Mouse (Mus musculus): Measurements from ENCODE around the gene Iffo1. TPM values are rescaled to one million over a fixed set of nuclear protein-coding genes. Genes with fewer than 3 reads are reported as not detected.

The Iffo1 gene
- polyA plus RNA-seq, 1 experiment from 2014 or later: 19.3 TPM

- 83% methylated on average over 4 of the region's 4 CpGs for WGBS
Observed at GRCm38 (mm10) chr6:125104223-125104622, 40.8 kb upstream of the Iffo1 start.

GRCm38 (mm10) chr6:125107705-125108104 is 37.3 kb upstream of the Iffo1 start:
- ATAC-seq: no peak
- Histone ChIP-seq H3K9ac (replicated peaks; ENCODE audit: low read depth, low read length) (no peak overlapping the region), H3K27ac (ENCODE audit: low read length) (no peak overlapping the region), H3K4me3 (replicated peaks; ENCODE audit: low read length) (no peak overlapping the region), H3K4me1 (replicated peaks; ENCODE audit: control insufficient read depth, insufficient read depth, low read length) (no peaks in the 10 kb centered on the region), H3K36me3 (ENCODE audit: control insufficient read depth, insufficient read depth) (peaks cover 85% of the 10 kb centered on the region), H3K27me3 (replicated peaks; ENCODE audit: control insufficient read depth, insufficient read depth, low read length) (no peaks in the 10 kb centered on the region), H3K4me2 (ENCODE audit: low read length) (no peak overlapping the region), H3K9me3 (ENCODE audit: control insufficient read depth, low read length) (no peaks in the 10 kb centered on the region)
- 93% methylated on average over 2 of the region's 2 CpGs for whole genome bisulfite sequencing

More at GRCm38 (mm10) chr6:125104223-125104622, 40.8 kb upstream of the Iffo1 start:
- H3K4me1 ChIP-seq (replicated peaks; ENCODE audit: control insufficient read depth, insufficient read depth, low read length): peaks cover 12% of the 10 kb centered on the region
- H3K9ac ChIP-seq (replicated peaks; ENCODE audit: low read depth, low read length): no peak overlapping the region
- H3K4me3 ChIP-seq (replicated peaks; ENCODE audit: low read length): no peak overlapping the region
- ATAC-seq: no peak
- no peaks in the 10 kb centered on the region for H3K9me3 ChIP-seq (ENCODE audit: control insufficient read depth, low read length)
- H3K4me2 ChIP-seq (ENCODE audit: low read length): no peak overlapping the region
- no peak overlapping the region for H3K27ac ChIP-seq (ENCODE audit: low read length)
- H3K36me3 ChIP-seq (ENCODE audit: control insufficient read depth, insufficient read depth): peaks cover 80% of the 10 kb centered on the region
- H3K27me3 ChIP-seq (replicated peaks; ENCODE audit: control insufficient read depth, insufficient read depth, low read length): no peaks in the 10 kb centered on the region

GRCm38 (mm10) chr6:125109371-125109770 is 35.7 kb upstream of the Iffo1 start:
- H3K36me3 ChIP-seq (ENCODE audit: control insufficient read depth, insufficient read depth): peaks cover 89% of the 10 kb centered on the region
- no peak overlapping the region for H3K9ac ChIP-seq (replicated peaks; ENCODE audit: low read depth, low read length)
- 92% methylated on average over 14 of the region's 14 CpGs for WGBS
- H3K4me1 ChIP-seq (replicated peaks; ENCODE audit: control insufficient read depth, insufficient read depth, low read length): no peaks in the 10 kb centered on the region
- ATAC-seq: no peak
- no peaks in the 10 kb centered on the region for H3K27me3 ChIP-seq (replicated peaks; ENCODE audit: control insufficient read depth, insufficient read depth, low read length)
- no peak overlapping the region for H3K27ac ChIP-seq (ENCODE audit: low read length)
- H3K9me3 ChIP-seq (ENCODE audit: control insufficient read depth, low read length): no peaks in the 10 kb centered on the region
- no peak overlapping the region for H3K4me2 ChIP-seq (ENCODE audit: low read length)
- H3K4me3 ChIP-seq (replicated peaks; ENCODE audit: low read length): no peak overlapping the region

GRCm38 (mm10) chr6:125110927-125111326 is 34.1 kb upstream of the Iffo1 start:
- no peak for ATAC-seq
- peaks cover 84% of the 10 kb centered on the region for H3K36me3 ChIP-seq (ENCODE audit: control insufficient read depth, insufficient read depth)
- H3K4me3 ChIP-seq (replicated peaks; ENCODE audit: low read length): no peak overlapping the region
- H3K27me3 ChIP-seq (replicated peaks; ENCODE audit: control insufficient read depth, insufficient read depth, low read length): no peaks in the 10 kb centered on the region
- WGBS: 87% methylated on average over 7 of the region's 7 CpGs
- H3K27ac ChIP-seq (ENCODE audit: low read length): no peak overlapping the region
- no peak overlapping the region for H3K4me2 ChIP-seq (ENCODE audit: low read length)
- no peaks in the 10 kb centered on the region for H3K9me3 ChIP-seq (ENCODE audit: control insufficient read depth, low read length)
- H3K9ac ChIP-seq (replicated peaks; ENCODE audit: low read depth, low read length): no peak overlapping the region
- no peaks in the 10 kb centered on the region for H3K4me1 ChIP-seq (replicated peaks; ENCODE audit: control insufficient read depth, insufficient read depth, low read length)

GRCm38 (mm10) chr6:125112553-125112952 is 32.5 kb upstream of the Iffo1 start:
- Histone ChIP-seq H3K27me3 (replicated peaks; ENCODE audit: control insufficient read depth, insufficient read depth, low read length) (no peaks in the 10 kb centered on the region), H3K9me3 (ENCODE audit: control insufficient read depth, low read length) (no peaks in the 10 kb centered on the region), H3K9ac (replicated peaks; ENCODE audit: low read depth, low read length) (no peak overlapping the region), H3K4me1 (replicated peaks; ENCODE audit: control insufficient read depth, insufficient read depth, low read length) (no peaks in the 10 kb centered on the region), H3K4me3 (replicated peaks; ENCODE audit: low read length) (no peak overlapping the region), H3K36me3 (ENCODE audit: control insufficient read depth, insufficient read depth) (peaks cover 80% of the 10 kb centered on the region), H3K4me2 (ENCODE audit: low read length) (no peak overlapping the region), H3K27ac (ENCODE audit: low read length) (no peak overlapping the region)
- 94% methylated on average over 11 of the region's 11 CpGs for WGBS
- ATAC-seq: no peak

GRCm38 (mm10) chr6:125119387-125119786 is 25.7 kb upstream of the Iffo1 start:
- no peaks in the 10 kb centered on the region for H3K27me3 ChIP-seq (replicated peaks; ENCODE audit: control insufficient read depth, insufficient read depth, low read length)
- no peak overlapping the region for H3K4me2 ChIP-seq (ENCODE audit: low read length)
- WGBS: 89% methylated on average over 8 of the region's 8 CpGs
- no peak overlapping the region for H3K4me3 ChIP-seq (replicated peaks; ENCODE audit: low read length)
- no peaks in the 10 kb centered on the region for H3K4me1 ChIP-seq (replicated peaks; ENCODE audit: control insufficient read depth, insufficient read depth, low read length)
- H3K36me3 ChIP-seq (ENCODE audit: control insufficient read depth, insufficient read depth): peaks cover 65% of the 10 kb centered on the region
- ATAC-seq: no peak
- H3K27ac ChIP-seq (ENCODE audit: low read length): no peak overlapping the region
- H3K9ac ChIP-seq (replicated peaks; ENCODE audit: low read depth, low read length): no peak overlapping the region
- no peaks in the 10 kb centered on the region for H3K9me3 ChIP-seq (ENCODE audit: control insufficient read depth, low read length)

- H3K4me1 ChIP-seq (replicated peaks; ENCODE audit: control insufficient read depth, insufficient read depth, low read length): peaks cover 9% of the 10 kb centered on the region
- H3K9ac ChIP-seq (replicated peaks; ENCODE audit: low read depth, low read length): no peak overlapping the region
- no peak overlapping the region for H3K27ac ChIP-seq (ENCODE audit: low read length)
- no peaks in the 10 kb centered on the region for H3K27me3 ChIP-seq (replicated peaks; ENCODE audit: control insufficient read depth, insufficient read depth, low read length)
- H3K36me3 ChIP-seq (ENCODE audit: control insufficient read depth, insufficient read depth): peaks cover 39% of the 10 kb centered on the region
- H3K4me2 ChIP-seq (ENCODE audit: low read length): no peak overlapping the region
- no peaks in the 10 kb centered on the region for H3K9me3 ChIP-seq (ENCODE audit: control insufficient read depth, low read length)
- H3K4me3 ChIP-seq (replicated peaks; ENCODE audit: low read length): no peak overlapping the region
- ATAC-seq: no peak
- 94% methylated on average over 12 of the region's 12 CpGs for WGBS
Observed at GRCm38 (mm10) chr6:125128724-125129123, 16.3 kb upstream of the Iffo1 start.

- H3K9ac ChIP-seq (replicated peaks; ENCODE audit: low read depth, low read length): no peak overlapping the region
- no peak for ATAC-seq
- WGBS: 85% methylated on average over 19 of the region's 20 CpGs
- H3K4me3 ChIP-seq (replicated peaks; ENCODE audit: low read length): no peak overlapping the region
- H3K4me2 ChIP-seq (ENCODE audit: low read length): no peak overlapping the region
- no peak overlapping the region for H3K27ac ChIP-seq (ENCODE audit: low read length)
- H3K27me3 ChIP-seq (replicated peaks; ENCODE audit: control insufficient read depth, insufficient read depth, low read length): no peaks in the 10 kb centered on the region
- no peaks in the 10 kb centered on the region for H3K9me3 ChIP-seq (ENCODE audit: control insufficient read depth, low read length)
- H3K4me1 ChIP-seq (replicated peaks; ENCODE audit: control insufficient read depth, insufficient read depth, low read length): peaks cover 9% of the 10 kb centered on the region
- peaks cover 30% of the 10 kb centered on the region for H3K36me3 ChIP-seq (ENCODE audit: control insufficient read depth, insufficient read depth)
Observed at GRCm38 (mm10) chr6:125129710-125130402, 15.2 kb upstream of the Iffo1 start.

- peak; percentile 94 for ATAC-seq
- Histone ChIP-seq H3K9me3 (ENCODE audit: control insufficient read depth, low read length) (no peaks in the 10 kb centered on the region), H3K36me3 (ENCODE audit: control insufficient read depth, insufficient read depth) (peaks cover 26% of the 10 kb centered on the region), H3K27ac (ENCODE audit: low read length) (peak within 1 kb of the TSS; percentile 80), H3K4me1 (replicated peaks; ENCODE audit: control insufficient read depth, insufficient read depth, low read length) (peaks cover 9% of the 10 kb centered on the region), H3K4me3 (replicated peaks; ENCODE audit: low read length) (peak within 1 kb of the TSS; percentile 57), H3K27me3 (replicated peaks; ENCODE audit: control insufficient read depth, insufficient read depth, low read length) (no peaks in the 10 kb centered on the region), H3K4me2 (ENCODE audit: low read length) (peak within 1 kb of the TSS; percentile 81), H3K9ac (replicated peaks; ENCODE audit: low read depth, low read length) (peak within 1 kb of the TSS; percentile 72)
- under 1% methylated on average over 62 of the region's 66 CpGs for WGBS
Observed at GRCm38 (mm10) chr6:125131302-125132156, 13.5 kb upstream of the Iffo1 start, which contains the start of gene Nop2. Gene Nop2, plus strand, starts transcription at chr6:125131909.

All from forebrain, embryonic 16.5 days (tissue).